Mouse (Mus musculus) right cerebral cortex, adult 18-20 months (tissue): Measurements from ENCODE around the gene Minos1.

Experiments
- DNase-seq: peaks from one replicate; pipeline ENCODE4 v3.0.0; 2022; ENCODE audit warnings: mixed read lengths

The Minos1 gene

DNA sequence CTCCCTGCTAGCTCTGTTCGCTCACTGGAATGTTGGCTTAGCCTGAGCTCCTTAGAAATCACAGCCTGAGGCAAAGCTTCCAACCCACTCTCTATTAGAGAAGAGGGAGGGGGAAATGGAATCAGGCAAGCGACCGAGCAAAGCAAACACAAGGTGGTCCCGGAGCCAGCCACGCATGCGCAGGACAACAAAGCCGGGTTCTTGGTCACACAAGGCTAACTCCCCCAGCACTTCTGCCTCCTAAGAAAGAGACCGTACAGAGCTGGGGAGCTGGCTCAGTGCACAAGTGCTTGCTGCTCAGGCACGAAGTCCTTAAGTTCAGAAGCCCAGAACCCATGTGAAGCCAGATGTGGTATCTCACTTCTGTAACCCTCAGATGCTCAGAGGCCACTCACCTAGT lies 12.1 kb upstream of the Minos1 start:
- DNase-seq: no peak

DNA sequence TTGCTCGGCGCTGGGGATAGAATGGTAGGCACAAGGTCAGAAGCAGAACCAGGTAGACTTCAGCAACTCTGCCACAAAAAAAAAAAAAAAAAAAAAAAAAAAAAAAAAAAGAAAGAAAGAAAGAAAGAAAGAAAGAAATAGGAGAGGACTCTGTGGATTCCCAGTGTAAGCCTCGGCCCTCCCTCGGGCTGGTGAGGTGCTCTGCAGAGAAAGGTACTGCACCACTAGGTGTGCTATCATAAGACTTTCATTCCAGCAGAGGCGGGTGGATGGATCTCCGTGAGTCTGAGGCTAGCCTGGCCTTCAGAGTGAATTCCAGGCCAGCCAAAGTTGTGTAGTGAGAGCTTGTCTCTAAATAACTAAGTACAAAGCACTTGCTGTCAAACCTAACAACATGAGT lies 10.9 kb upstream of the Minos1 start:
- DNase-seq: no peak

GRCm38 (mm10) chr4:139140267-139140666 lies 9.4 kb upstream of the Minos1 start:
- DNase-seq: no peak

- no peak for DNase-seq
Measured at GRCm38 (mm10) chr4:139136011-139136410, 5.1 kb upstream of the Minos1 start.

DNA sequence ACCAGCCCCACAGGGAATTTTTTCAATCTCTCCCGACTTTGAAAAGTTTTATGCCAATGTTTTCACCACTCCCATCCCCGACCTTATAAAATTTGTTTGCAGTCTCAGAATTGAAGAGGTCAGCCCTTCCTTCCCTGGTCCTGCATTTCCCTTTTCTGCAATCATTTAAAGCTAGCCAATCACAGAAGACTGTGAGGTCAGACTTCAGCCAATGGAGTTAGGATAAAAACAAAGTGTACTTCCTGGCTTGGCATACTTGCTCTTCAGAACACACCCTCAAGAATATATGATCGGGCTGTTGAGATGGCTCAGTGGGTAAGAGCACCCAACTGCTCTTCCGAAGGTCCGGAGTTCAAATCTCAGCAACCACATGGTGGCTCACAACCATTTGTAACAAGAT lies 2.2 kb upstream of the Minos1 start:
- DNase-seq: no peak

DNA sequence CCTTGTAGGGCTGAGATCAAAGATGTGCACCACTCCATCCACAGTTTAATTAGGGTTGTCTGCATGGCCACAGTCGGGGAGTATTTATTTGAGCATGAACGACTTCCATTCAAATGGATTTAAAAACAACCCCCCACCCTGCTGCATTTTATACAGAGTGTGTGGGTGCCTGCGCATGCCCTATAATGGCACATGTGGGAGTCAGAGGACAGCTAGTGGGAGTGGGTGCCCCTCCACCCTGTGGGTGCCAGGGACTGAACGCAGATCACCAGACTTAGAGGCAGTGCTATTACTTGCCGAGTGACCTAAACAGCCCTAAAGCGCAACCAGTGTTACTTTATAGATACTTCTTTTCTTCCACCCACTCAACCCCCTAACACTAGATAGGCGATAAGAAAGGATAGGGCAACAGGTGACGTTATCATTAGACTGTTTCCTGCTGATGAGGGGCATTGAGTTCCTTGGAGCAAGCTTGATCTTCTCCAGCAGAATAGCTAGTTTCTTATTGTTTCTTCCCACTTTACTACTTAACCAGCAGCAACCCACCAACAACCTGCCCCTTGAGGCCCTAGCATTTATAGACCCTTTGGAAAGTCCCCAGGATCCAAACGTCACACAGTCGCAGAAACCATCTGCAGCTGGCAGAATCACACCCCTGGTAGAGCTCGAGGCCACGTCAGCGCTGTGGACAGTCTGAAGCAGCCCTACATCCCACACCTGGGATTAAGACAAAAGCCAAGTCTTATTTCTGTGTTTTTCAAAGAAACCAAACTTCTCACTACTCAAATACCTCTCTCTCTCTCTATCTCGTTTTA lies 1.2 kb upstream of the Minos1 start:
- DNase-seq: no peak

DNA sequence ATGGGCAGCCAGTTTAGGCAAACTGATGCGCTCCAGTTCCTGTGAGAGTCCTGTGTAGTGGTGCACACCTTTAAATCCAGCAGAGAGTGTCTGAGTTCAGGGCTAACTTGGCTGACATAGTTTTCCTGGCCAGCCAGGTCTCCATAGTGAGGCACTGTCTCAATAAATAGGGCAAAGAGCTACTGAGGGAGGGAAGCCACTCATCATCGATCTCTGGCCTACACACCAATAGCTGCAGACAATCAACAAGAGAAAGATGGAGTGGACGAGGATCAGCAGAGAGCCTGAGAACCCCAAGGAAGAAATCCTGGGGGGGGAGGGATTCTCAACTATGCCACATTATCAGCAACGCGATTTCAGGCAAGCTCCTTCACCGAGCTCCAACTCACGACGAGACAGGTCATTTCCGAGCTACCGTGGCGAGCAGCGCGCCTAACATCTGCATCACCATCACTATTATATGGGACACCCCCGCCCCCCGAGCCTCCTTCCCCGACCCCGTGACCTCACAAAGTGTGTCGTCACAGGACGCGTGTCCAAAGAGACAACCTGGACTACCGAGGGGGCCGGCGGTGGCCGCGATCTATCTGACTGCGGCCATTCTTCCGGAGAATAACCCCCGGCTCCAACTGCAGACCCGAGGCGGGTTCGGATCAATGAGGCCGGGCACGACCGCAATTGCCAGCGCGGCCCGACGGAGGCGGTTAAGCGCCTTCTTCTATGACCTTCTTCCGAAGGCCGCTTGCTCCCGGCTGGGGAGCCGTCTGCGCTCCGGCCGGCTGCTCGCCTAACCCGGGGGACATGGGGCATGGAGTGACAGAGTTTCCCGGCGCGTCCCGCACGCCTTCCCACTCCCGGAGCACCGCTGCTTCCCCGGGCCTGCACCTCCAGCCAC lies 860 bp downstream of the Minos1 start:
- no peak for DNase-seq

- no peak for DNase-seq
Measured at GRCm38 (mm10) chr4:139126475-139126874, 4.4 kb downstream of the Minos1 start.

DNA sequence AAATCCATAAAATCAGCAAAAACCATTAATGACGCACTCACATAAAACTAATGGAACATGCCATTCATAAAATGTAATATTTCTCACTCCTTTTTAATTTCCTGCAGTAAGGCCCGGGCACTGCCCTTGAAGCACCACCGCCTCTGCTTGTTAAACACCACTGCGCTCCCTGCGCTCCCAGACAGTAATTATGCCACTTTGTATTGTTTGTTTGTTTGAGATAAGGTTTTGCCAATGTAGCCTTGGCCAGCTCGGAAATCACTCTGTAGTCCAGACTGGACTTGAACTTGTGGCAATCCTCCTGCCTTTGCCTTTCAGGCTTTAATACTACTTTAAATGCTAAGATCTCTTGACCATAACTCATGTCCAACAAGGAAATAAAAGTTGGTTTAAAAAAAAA lies 6.0 kb downstream of the Minos1 start:
- DNase-seq: no peak

- DNase-seq: no peak
Measured at GRCm38 (mm10) chr4:139122557-139122956, 8.4 kb downstream of the Minos1 start.

DNA sequence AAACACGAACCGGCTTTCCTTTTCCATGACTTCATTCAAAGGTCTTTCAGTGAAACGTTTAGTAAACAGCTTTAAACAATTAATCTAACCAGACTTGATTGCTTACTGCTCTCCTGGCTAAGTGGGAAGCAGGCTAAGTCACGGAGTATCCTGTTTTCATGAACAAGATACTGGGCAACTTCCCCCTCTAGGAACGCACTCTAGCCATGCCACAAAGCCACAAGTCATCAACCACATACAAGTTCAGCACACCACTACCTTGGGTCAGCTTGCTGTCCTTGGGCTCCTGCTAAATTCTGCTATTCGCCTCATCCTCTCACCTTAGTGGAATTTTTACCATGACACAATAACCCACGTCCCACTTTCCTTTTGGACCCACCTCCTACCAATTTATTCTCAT lies 9.9 kb downstream of the Minos1 start:
- no peak for DNase-seq

DNA sequence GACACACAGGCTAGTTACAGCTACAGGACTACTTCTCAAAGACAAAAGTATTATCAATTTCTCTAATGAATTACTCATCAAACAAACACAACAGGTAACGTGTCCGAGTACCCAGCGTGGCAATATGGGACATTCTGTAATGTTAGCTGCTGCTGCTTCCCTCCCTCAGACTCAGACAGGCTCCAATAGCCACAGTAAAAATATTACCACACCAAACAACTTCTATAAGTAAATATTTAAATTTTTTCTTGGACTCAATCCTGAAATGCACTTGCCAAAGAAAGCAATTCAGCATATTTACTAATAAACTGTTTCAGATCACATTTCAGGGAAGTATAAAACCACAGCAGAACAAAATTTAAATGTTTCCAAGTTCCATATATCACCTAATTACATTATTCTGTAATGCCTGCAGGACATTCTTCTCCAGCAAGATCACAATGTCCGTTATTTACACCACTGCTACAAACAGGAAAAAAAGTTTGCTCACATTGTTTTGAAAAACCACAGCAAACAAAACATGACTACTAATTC lies 10.6 kb downstream of the Minos1 start:
- no peak for DNase-seq

DNA sequence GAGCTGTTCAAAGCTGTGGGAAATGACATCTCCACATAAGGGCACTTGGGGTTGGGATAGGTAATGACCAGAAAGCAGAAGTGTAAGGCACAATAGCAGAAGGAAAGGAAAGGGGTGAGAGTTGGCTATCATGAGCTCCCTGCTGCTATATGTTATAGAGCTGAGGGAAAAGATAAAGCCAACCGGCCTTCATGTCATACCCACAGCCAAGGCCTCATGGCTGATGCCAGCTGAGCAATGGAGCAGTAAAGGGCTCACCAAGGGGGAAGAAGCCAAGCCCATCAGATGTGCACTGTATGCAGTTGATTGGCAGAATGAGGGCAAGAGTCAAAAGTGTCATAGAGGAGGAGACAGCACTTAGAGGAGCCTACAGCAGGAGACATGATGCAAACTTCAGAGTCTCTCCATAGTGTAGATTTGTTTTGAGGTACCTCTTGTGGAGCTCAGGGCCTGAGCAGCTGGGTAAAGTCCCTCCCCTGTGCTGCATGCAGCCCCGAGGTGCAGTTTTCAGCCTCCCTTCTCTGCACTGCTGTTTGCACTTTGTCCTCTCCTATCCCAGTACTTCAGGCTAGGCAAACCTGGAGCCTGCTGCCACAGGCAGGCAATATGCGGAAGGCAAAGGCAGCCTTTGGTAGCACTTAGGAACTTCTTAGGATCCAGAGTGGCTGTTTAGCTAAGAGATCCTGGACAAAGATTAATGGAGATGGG lies 14.4 kb downstream of the Minos1 start:
- no peak for DNase-seq

DNA sequence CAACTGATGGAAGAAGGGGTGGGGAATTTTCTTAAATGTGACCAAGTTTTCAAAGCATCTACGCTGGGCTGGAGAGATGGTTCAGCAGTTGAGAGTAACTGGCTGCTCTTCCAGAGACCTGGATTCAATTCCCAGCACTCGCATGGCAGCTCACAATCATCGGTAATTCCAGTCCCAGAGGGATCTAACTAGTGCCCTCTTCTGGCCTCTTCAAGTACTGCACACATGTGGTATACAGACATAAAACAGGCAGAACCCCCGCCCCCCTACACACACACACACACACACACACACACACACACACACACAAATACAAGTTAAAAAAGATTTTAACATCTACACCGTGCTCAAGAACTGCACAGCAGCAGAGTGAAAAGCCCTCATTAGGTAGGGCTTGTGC lies 15.2 kb downstream of the Minos1 start:
- no peak for DNase-seq

DNA sequence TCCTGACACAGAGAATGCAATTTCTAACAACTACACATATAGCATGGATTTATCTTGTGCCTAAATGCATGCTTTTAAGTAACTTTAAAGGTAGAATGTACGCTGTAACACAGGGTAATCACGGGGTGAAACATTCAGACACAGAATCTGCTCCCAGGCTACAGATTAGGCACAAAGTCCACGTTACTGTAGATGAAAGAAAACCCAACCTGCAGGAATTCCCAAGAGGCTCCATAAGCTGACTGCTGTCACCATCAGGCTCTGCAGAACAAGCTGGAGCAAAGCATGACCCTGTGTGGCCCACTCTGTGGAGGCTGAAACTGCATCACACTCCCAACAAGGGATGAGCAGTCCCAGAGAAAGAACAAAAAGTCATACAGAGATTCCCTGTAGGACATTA lies 18.4 kb downstream of the Minos1 start:
- no peak for DNase-seq

- no peak for DNase-seq
Measured at GRCm38 (mm10) chr4:139111421-139111820, 19.5 kb downstream of the Minos1 start.

- no peak for DNase-seq
Measured at GRCm38 (mm10) chr4:139110858-139111257, 20.1 kb downstream of the Minos1 start.

GRCm38 (mm10) chr4:139105453-139105852 lies 25.5 kb downstream of the Minos1 start:
- DNase-seq: no peak

GRCm38 (mm10) chr4:139101546-139101945 lies 29.4 kb downstream of the Minos1 start:
- DNase-seq: no peak

- no peak for DNase-seq
Measured at GRCm38 (mm10) chr4:139100326-139100725, 30.6 kb downstream of the Minos1 start.

- no peak for DNase-seq
Measured at GRCm38 (mm10) chr4:139096201-139096600, 34.7 kb downstream of the Minos1 start.

DNA sequence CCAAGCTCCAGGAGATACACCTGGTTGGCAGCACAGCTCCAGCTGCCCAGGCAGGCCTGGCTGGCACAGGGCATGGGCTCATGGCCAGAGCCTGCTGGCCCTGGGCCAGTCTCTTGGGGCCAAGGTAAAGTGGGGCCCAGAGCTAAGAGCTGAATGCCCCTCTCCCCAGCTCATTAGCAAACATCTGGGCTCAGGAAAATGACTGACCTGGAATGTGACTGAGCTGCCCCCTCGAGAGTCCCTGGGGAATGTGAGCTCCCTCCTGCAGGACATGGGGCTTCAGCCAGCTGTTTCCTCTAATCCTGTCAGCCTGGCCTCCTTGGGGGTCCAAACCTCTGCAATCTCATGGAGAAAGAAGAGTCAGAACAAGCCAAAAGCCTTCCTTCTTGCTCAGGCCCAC lies 35.5 kb downstream of the Minos1 start:
- DNase-seq: no peak

DNA sequence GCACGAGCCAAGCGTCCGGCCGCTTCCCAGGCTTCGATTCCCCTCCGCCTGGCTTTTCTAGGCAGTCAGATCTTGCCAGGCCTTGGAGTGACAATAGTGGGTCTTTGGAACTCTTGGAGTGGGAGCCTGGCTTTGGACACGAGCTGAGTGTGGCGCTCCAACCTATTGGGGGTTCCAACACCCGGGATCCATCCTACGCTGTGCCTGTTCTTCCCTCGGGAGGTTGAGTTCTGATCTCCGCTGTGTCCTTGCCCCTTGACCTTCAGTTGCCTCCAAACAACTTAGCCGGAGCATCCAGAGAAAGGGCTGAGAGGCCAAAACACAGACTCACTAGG lies 37.8 kb downstream of the Minos1 start:
- no peak for DNase-seq
